Mouse (Mus musculus) CH12.LX (cell line): ENCODE results near the gene Ppp1r9b.

ENCODE experiments used
- CHD1 ChIP-seq: IDR thresholded peaks from 2 replicates; pipeline ENCODE4 v1.6.1; 2012; ENCODE audit warnings: low read depth, low read length, improper control_type of control experiment, inconsistent platforms
- CTCF ChIP-seq, 2 experiments: IDR thresholded peaks in 1 of 2; conservative IDR thresholded peaks in 1 of 2; 2 replicates each; pipeline ENCODE4 v1.5.1; 2011 to 2012; ENCODE audit warnings: low read depth in 2 of 2, low read length in 2 of 2, improper control_type of control experiment in 1 of 2, inconsistent platforms in 1 of 2, mild to moderate bottlenecking in 1 of 2, moderate library complexity in 1 of 2
- E2F4 ChIP-seq: IDR thresholded peaks from 2 replicates; pipeline ENCODE4 v1.6.1; 2011; ENCODE audit warnings: low read depth, low read length, improper control_type of control experiment; ENCODE audit not compliant: insufficient replicate concordance
- MAFK ChIP-seq: IDR thresholded peaks from 2 replicates; pipeline ENCODE4 v1.6.1; 2011; ENCODE audit warnings: low read length, improper control_type of control experiment; ENCODE audit not compliant: insufficient replicate concordance
- MAX ChIP-seq: IDR thresholded peaks from 2 replicates; pipeline ENCODE4 v1.6.1; 2011; ENCODE audit warnings: low read length, improper control_type of control experiment
- POLR2A ChIP-seq: IDR thresholded peaks from 2 replicates; pipeline ENCODE4 v1.6.1; 2011; ENCODE audit warnings: low read depth, mild to moderate bottlenecking, improper control_type of control experiment, low read length
- USF2 ChIP-seq: conservative IDR thresholded peaks from 2 replicates; pipeline ENCODE4 v1.6.1; 2011; ENCODE audit warnings: low read depth, low read length, improper control_type of control experiment
- ZMIZ1 ChIP-seq: IDR thresholded peaks from 2 replicates; pipeline ENCODE4 v1.6.1; 2012; ENCODE audit warnings: low read depth, mild to moderate bottlenecking, inconsistent platforms, low read length, improper control_type of control experiment

- TF ChIP-seq CHD1 (no peak), CTCF (conservative IDR thresholded peaks at IDR 0.05 in 1 of 2, IDR thresholded peaks at IDR 0.05 in 1 of 2; ENCODE audit: low read depth in 2 of 2, low read length in 2 of 2) (peak; percentile 54 to 78; a peak in 3 of 4 replicates), USF2 (no peak), MAX (no peak), ZMIZ1 (no peak), E2F4 (no peak), POLR2A (no peak), MAFK (no peak)
These were observed 48.4 kb upstream of the Ppp1r9b start for GRCm38 (mm10) chr11:94942282-94943023.
